Mouse (Mus musculus) lung, postnatal 0 days (tissue): Measurements from ENCODE around the gene Limd1. TPM values are rescaled to one million over a fixed set of nuclear protein-coding genes. Genes with fewer than 3 reads are reported as not detected.

Source experiments
- ATAC-seq: fragments of 200-750 bp; cut with Nextera tagmentation; 2 replicates; pipeline ENCODE4 v1.8.0; 2017; ENCODE audit warnings: moderate library complexity
- DNase-seq: peaks from one replicate; pipeline ENCODE4 v3.0.0-alpha.2; 2016; ENCODE audit warnings: low spot score
- H3K27ac ChIP-seq: fragments of 300-500 bp; sonication (generic); 2 replicates; pipeline ENCODE4 v1.5.1; 2014; ENCODE audit warnings: antibody characterized with exemption, mild to moderate bottlenecking, low read length, mixed read lengths
- H3K27me3 ChIP-seq: fragments of 300-500 bp; sonication (generic); replicated peaks from 2 replicates; pipeline ENCODE4 v1.6.1; 2014; ENCODE audit warnings: low read length, mixed read lengths; ENCODE audit not compliant: insufficient read depth
- H3K36me3 ChIP-seq: fragments of 300-500 bp; sonication (generic); 2 replicates; pipeline ENCODE4 v1.6.1; 2014; ENCODE audit warnings: low read length, mixed read lengths; ENCODE audit not compliant: insufficient read depth
- H3K4me1 ChIP-seq: fragments of 300-500 bp; sonication (generic); 2 replicates; pipeline ENCODE4 v1.6.1; 2014; ENCODE audit warnings: antibody characterized with exemption, low read depth, low read length, mixed read lengths; ENCODE audit not compliant: insufficient read depth
- H3K4me2 ChIP-seq: fragments of 300-500 bp; sonication (generic); replicated peaks from 2 replicates; pipeline ENCODE4 v1.6.1; 2014; ENCODE audit warnings: low read depth, mild to moderate bottlenecking, low read length, moderate library complexity, mixed read lengths
- H3K4me3 ChIP-seq: fragments of 300-500 bp; sonication (generic); 2 replicates; pipeline ENCODE4 v1.5.1; 2014; ENCODE audit warnings: low read depth, low read length
- H3K9ac ChIP-seq: fragments of 300-500 bp; sonication (generic); replicated peaks from 2 replicates; pipeline ENCODE4 v1.6.1; 2014; ENCODE audit warnings: low read depth, mild to moderate bottlenecking
- H3K9me3 ChIP-seq: fragments of 300-500 bp; sonication (generic); 2 replicates; pipeline ENCODE4 v1.6.1; 2016; ENCODE audit warnings: low read length, mixed read lengths
- CTCF ChIP-seq: IDR thresholded peaks from 2 replicates; pipeline ENCODE4 v1.5.1; 2016; ENCODE audit warnings: antibody characterized with exemption, mild to moderate bottlenecking
- EP300 ChIP-seq: IDR thresholded peaks from 2 replicates; pipeline ENCODE4 v1.6.1; 2016; ENCODE audit warnings: antibody characterized with exemption, mild to moderate bottlenecking, control low read depth
- WGBS: fragments of 180-500 bp; shearing (Covaris S2); extraction: QIAGEN DNeasy Blood & Tissue Kit; methylation state at CpG from one replicate; pipeline ENCODE4 v1.1.7; 2014; 5-methylcytosine and 5-hydroxymethylcytosine counted together
- polyA plus RNA-seq: library from polyadenylated mRNA; unstranded; fragments of >200 nt; fragmentation: Nextera tagmentation; extraction: Ambion mirVana; gene quantifications from 2 replicates; pipeline ENCODE4 v1.2.1, GENCODE M21; 2015

Gene Limd1
- polyA plus RNA-seq, 1 experiment from 2014 or later = 56.3 TPM

DNA sequence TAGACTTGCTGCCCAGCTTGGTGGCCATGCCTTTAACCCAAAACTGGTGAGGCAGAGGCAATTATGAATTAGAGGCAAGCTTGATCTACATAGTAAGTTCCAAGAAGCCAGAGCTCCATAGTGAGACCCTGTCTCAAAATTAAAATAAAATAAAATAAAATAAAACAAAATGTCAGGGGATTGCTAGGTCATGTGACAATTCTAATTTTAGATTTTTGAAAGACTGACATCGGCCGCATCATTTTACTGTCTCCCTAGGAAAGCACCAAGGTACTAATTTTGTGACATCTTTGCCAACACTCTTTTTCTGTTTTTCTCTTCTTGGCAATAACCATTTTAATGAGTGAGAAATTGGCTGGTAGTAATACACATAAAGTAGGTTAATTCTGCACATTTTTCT lies 58.1 kb downstream of the Limd1 start:
- no peak overlapping the region for H3K9ac ChIP-seq
- 95% methylated on average over 2 of the region's 2 CpGs for WGBS
- H3K4me3 ChIP-seq = no peak overlapping the region
- no peaks in the 10 kb centered on the region for H3K9me3 ChIP-seq
- ATAC-seq (no peak), DNase-seq (no peak)
- H3K36me3 ChIP-seq = no peaks in the 10 kb centered on the region
- H3K27me3 ChIP-seq = no peaks in the 10 kb centered on the region
- no peak for TF ChIP-seq CTCF
- TF ChIP-seq EP300 = no peak
- H3K4me2 ChIP-seq = no peak overlapping the region
- H3K4me1 ChIP-seq = no peaks in the 10 kb centered on the region
- no peak overlapping the region for H3K27ac ChIP-seq

DNA sequence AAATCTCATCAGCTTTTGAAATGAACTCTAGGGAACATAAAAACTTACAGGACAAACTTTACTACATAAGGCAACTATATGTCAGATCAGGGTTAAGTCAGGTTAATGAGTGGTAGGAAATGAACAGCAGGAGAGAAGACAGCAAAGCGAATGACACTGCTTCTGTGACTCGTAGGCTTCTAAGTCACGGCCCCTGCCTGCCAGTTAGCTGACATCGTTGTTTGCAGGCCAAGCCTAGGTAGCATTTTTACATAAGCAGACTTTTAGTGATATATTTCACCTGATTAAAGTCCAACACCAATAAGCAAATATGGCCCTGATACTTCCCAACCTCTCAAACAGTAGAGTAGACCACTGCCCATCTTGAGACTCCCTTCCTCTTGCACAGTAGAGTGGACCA lies 59.7 kb downstream of the Limd1 start:
- H3K4me2 ChIP-seq = no peak overlapping the region
- no peak overlapping the region for H3K27ac ChIP-seq
- TF ChIP-seq CTCF = no peak
- no peak for TF ChIP-seq EP300
- no peaks in the 10 kb centered on the region for H3K27me3 ChIP-seq
- WGBS = 73% methylated on average over 4 of the region's 4 CpGs
- no peak overlapping the region for H3K4me3 ChIP-seq
- no peaks in the 10 kb centered on the region for H3K36me3 ChIP-seq
- no peak overlapping the region for H3K9ac ChIP-seq
- H3K4me1 ChIP-seq = no peaks in the 10 kb centered on the region
- DNase-seq (no peak), ATAC-seq (no peak)
- H3K9me3 ChIP-seq = no peaks in the 10 kb centered on the region

DNA sequence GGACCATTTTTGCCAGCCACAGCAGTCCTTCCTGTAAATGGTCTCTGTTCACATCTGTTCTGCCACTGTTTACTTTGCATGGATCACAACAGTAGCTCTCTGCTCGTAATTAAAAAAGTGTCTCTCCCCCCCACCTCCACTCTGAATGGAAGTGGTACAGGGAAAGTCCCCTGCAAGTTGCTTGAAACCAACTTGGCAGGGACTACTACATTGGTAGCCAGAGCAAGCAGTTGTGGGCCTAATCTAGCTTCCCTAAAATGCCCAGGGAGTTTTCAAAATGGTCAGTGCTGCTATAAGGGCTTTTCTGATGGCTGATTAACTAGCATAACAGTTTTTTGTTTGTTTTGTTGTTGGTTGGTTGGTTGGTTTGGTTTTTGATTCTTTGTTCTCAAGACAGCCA lies 60.6 kb downstream of the Limd1 start:
- H3K4me2 ChIP-seq = no peak overlapping the region
- H3K9me3 ChIP-seq = no peaks in the 10 kb centered on the region
- no peak overlapping the region for H3K4me3 ChIP-seq
- H3K9ac ChIP-seq = no peak overlapping the region
- WGBS = 30% methylated on average over 1 of the region's 1 CpGs
- no peaks in the 10 kb centered on the region for H3K36me3 ChIP-seq
- H3K27me3 ChIP-seq = no peaks in the 10 kb centered on the region
- H3K27ac ChIP-seq = no peak overlapping the region
- no peak for ATAC-seq
- no peak for TF ChIP-seq EP300
- TF ChIP-seq CTCF = no peak
- H3K4me1 ChIP-seq = no peaks in the 10 kb centered on the region
- DNase-seq = no peak

DNA sequence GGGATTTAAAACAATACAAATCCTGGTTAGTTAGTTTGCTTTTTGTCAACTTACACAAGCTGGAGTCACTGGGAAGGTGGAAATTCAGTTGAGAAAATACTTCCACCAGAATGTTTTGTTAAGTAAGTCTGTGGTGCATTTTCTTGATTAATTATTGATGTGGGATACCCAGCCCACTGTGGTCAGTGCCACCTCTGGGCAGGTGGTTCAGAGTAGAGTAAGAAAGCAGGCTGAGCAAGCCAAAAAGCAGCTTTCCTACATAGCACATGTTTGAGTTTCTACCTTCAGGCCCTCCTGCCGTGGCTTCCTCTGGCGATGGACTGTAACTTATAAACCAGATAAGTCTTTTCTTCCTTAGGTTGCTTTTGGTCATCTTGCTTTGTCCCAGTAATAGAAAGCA lies 61.3 kb downstream of the Limd1 start:
- 81% methylated on average over 2 of the region's 2 CpGs for WGBS
- TF ChIP-seq CTCF = no peak
- no peak for TF ChIP-seq EP300
- no peaks in the 10 kb centered on the region for H3K27me3 ChIP-seq

DNA sequence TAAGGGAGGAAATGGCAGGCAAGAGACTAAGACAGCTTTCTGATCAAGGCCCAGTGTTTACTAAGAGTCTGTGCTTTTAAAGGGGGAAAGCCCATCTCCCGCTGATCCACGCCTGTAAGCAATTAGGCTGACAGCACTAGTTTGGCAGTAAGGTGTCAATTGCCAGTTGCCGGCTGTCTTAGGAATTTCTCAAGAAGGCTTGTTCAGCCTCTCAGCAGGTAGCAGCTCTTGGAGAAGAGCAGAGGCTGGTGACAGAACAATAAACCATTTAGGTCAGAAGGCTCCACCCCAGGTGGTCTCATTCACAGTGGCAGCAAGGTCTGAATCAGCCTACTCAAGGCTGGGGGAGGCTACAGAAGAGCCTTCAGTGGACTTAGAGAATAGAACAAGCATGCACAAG lies 76.1 kb downstream of the Limd1 start:
- no peak overlapping the region for H3K4me3 ChIP-seq
- H3K9ac ChIP-seq = no peak overlapping the region
- peaks cover 40% of the 10 kb centered on the region for H3K36me3 ChIP-seq
- H3K4me1 ChIP-seq = no peaks in the 10 kb centered on the region
- TF ChIP-seq EP300 = no peak
- TF ChIP-seq CTCF = no peak
- WGBS = 53% methylated on average over 3 of the region's 3 CpGs
- no peaks in the 10 kb centered on the region for H3K9me3 ChIP-seq
- no peak overlapping the region for H3K27ac ChIP-seq
- ATAC-seq = no peak
- no peaks in the 10 kb centered on the region for H3K27me3 ChIP-seq
- H3K4me2 ChIP-seq = no peak overlapping the region
- DNase-seq = no peak

More for the DNA sequence above, 61.3 kb downstream of the Limd1 start:
- Histone ChIP-seq H3K4me1 (no peaks in the 10 kb centered on the region), H3K9ac (no peak overlapping the region), H3K36me3 (no peaks in the 10 kb centered on the region), H3K4me2 (no peak overlapping the region), H3K27ac (no peak overlapping the region), H3K4me3 (no peak overlapping the region), H3K9me3 (no peaks in the 10 kb centered on the region)
- DNase-seq (no peak), ATAC-seq (no peak)

Other genes with a start within 250 kb of the Limd1 start
- 16.0 and 17.5 TPM in 2 replicates for gene Tmem158, start 217.9 kb upstream of the Limd1 start, polyA plus RNA-seq
- gene Lars2, start 111.8 kb upstream of the Limd1 start, polyA plus RNA-seq = 1,202 and 1,335 TPM in 2 replicates
- gene Sacm1l, start 51.1 kb downstream of the Limd1 start, polyA plus RNA-seq = 38.6 and 41.2 TPM in 2 replicates
- 0.12 and 0.17 TPM in 2 replicates for gene Slc6a20b, start 153.9 kb downstream of the Limd1 start, polyA plus RNA-seq
- 0.29 and 0.35 TPM in 2 replicates for gene Ccr9, start 199.7 kb downstream of the Limd1 start, polyA plus RNA-seq
- gene Slc6a20a, start 200.2 kb downstream of the Limd1 start, polyA plus RNA-seq = 0.12 and 0.24 TPM in 2 replicates
- gene Lztfl1, start 239.0 kb downstream of the Limd1 start, polyA plus RNA-seq = 38.6 and 38.7 TPM in 2 replicates